ENCODE assay signal across 24 mouse cellular contexts in genomic region chr12:14415543-14416181, GRCm38 (mm10).
"Had no signal": no experiment of that assay in that cellular context is flagged by ENCODE, and none has a peak within 500 bp of the region (broad histone marks: within the 10 kb centered on the region; RNA-seq: fewer than 3 reads in every experiment).

No protein-coding gene starts in this region.

- H3K27ac ChIP-seq: heart, embryonic 10.5 days; hindbrain, embryonic 13.5 days; hindbrain, embryonic 15.5 days; hindbrain, postnatal 0 days; kidney, embryonic 15.5 days; kidney, postnatal 0 days; limb, embryonic 13.5 days; limb, embryonic 15.5 days; liver, embryonic 12.5 days; liver, embryonic 14.5 days had no signal

- DNase-seq: gastrocnemius, postnatal 14 days; gastrocnemius, postnatal 36 days; heart, adult 18-20 months; heart, postnatal 10 days; heart, postnatal 4 days; kidney, adult 11 months; kidney, adult 2 months; kidney, adult 9 months; kidney, postnatal 14 days; kidney, postnatal 36 days; layer of hippocampus, adult 9-11 months; layer of hippocampus, postnatal 36 days; left cerebral cortex, postnatal 4 days had no signal

- H3K4me3 ChIP-seq: heart, embryonic 10.5 days; heart, embryonic 12.5 days; hindbrain, embryonic 13.5 days; hindbrain, embryonic 15.5 days; kidney, embryonic 15.5 days; limb, embryonic 13.5 days; limb, embryonic 15.5 days; liver, embryonic 12.5 days had no signal

- H3K4me1 ChIP-seq: heart, embryonic 10.5 days; heart, embryonic 12.5 days; hindbrain, embryonic 13.5 days; hindbrain, embryonic 15.5 days; kidney, embryonic 15.5 days; limb, embryonic 13.5 days; limb, embryonic 15.5 days; liver, embryonic 12.5 days had no signal

- H3K27me3 ChIP-seq: heart, embryonic 12.5 days; hindbrain, embryonic 13.5 days; hindbrain, embryonic 15.5 days; kidney, embryonic 15.5 days; limb, embryonic 13.5 days; limb, embryonic 15.5 days; liver, embryonic 12.5 days had no signal

- H3K9me3 ChIP-seq: heart, embryonic 10.5 days; heart, embryonic 12.5 days; hindbrain, embryonic 15.5 days; limb, embryonic 13.5 days; limb, embryonic 15.5 days; liver, embryonic 12.5 days had no signal

- H3K4me2 ChIP-seq: heart, embryonic 12.5 days; hindbrain, embryonic 13.5 days; hindbrain, embryonic 15.5 days; kidney, embryonic 15.5 days; limb, embryonic 13.5 days; limb, embryonic 15.5 days; liver, embryonic 12.5 days had no signal

- H3K36me3 ChIP-seq: heart, embryonic 10.5 days; heart, embryonic 12.5 days; hindbrain, embryonic 13.5 days; hindbrain, embryonic 15.5 days; kidney, embryonic 15.5 days; limb, embryonic 13.5 days; limb, embryonic 15.5 days; liver, embryonic 12.5 days had no signal
